Mouse (Mus musculus) cerebellum, adult 11-12 months (tissue): ENCODE measurements around the gene Kcnj14.

ENCODE experiments used
- DNase-seq: peaks from one replicate; pipeline ENCODE4 v3.0.0; 2022

Gene Kcnj14

GRCm38 (mm10) chr7:45794971-45795370 is 29.6 kb downstream of the Kcnj14 start:
- DNase-seq = no peak

DNA sequence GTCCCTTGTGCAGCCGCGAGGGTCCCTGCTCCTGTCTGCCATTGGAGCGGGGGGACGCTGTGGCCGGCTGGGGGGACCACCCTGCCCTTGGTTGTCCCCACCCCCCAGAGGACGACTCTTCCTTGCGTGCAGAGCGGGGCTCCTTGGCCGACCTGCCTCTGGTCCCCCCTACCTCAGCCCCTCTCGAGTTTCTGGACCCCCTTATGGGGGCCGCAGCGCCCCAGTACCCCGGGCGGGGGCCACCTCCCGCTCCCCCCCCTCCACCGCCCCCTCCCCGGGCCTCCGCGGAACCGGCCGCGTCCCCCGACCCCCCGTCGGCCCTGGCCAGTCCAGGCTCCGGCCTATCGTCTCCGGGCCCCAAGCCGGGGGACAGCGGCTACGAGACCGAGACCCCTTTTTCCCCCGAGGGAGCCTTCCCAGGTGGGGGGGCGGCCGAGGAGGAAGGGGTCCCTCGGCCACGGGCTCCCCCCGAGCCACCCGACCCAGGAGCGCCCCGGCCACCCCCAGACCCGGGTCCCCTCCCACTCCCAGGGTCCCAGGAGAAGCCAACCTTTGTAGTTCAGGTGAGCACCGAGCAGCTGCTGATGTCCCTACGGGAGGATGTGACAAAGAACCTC is 30.5 kb downstream of the Kcnj14 start:
- peak; percentile 31 for DNase-seq

DNA sequence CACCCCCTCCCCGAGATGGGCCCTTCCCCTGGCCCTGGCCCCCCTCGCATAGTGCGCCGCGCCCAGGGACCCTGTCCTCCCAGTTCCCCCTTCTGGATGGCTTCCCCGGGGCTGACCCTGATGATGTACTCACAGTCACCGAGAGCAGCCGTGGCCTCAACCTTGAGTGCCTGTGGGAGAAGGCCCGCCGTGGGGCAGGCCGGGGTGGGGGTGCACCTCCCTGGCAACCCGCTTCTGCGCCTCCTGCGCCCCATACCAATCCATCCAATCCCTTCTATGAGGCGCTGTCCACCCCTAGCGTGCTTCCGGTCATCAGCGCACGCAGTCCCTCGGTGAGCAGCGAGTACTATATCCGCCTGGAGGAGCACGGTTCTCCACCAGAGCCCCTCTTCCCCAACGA is 31.3 kb downstream of the Kcnj14 start:
- DNase-seq = no peak

- peak; percentile 16 for DNase-seq
Observed at GRCm38 (mm10) chr7:45791756-45792490, 32.7 kb downstream of the Kcnj14 start.

DNA sequence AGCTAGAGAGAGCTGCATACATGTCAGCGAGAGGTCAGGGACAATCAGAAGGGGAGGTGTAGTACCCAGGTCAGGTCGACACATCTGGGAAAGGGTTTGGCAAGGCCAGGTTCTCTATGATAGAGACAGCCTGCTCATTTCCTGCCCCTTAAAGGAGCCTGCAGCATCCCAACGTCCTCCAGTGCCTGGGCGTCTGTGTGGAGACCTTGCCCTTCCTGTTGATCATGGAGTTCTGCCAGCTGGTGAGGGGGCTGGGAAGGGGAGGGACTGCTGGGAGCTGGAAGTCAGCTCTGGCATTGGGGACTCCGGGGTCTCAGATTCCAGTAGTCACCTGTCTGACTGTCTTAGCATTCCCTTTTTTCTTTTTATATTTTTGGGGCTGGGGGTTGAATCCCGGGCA is 33.9 kb downstream of the Kcnj14 start:
- DNase-seq = peak; percentile 36

DNA sequence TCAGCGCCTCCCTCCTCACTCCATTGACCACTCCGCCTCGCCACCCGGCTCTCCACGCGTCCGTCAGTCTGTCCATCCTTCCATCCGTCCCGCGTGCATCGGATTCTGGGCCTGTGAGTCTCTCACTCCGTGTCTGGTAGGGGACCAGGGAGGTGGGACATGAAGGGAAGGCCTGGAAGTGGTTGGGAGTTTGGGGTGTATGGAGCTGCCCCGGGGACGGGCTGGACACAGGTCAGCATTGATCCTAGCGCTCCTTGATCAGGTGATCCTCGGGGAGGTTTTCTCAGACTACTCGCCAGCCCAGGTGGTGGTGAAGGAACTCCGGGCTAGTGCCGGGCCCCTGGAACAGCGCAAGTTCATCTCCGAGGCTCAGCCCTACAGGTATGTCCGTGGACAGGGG is 36.9 kb downstream of the Kcnj14 start:
- peak; percentile 65 for DNase-seq

DNA sequence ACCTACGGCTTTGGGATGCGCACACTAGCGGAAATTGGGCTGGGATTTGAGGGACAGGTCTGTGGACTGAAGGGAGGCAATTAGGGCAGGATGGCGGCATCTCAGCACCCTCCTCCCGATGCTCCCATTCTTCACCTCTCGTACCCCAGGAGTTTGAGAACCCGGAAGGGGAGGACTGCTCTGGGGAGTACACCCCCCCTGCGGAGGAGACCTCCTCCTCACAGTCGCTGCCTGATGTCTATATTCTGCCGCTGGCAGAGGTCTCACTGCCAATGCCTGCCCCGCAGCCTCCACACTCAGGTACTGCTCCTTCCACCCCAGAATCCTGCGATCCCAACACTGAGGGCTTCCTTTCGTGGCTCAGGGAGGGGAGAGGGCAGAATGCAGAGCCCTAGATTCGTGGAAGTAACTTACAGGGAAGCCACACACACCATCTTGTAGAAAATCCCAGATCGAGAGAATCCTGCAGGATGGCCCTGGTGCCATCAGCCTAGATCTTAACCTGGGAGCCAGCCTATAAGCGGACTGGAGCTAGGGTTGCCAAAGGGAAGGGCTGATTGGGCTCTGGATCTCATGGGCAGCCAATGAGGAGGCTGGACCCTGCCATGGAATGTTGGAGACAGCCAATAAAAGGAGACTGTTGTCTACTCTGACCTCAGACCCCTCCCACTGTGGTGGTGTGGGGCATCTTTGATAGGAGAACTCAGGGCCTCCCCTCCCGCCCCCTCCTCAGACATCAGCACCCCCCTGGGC is 37.7 kb downstream of the Kcnj14 start:
- peak; percentile 84 for DNase-seq

DNA sequence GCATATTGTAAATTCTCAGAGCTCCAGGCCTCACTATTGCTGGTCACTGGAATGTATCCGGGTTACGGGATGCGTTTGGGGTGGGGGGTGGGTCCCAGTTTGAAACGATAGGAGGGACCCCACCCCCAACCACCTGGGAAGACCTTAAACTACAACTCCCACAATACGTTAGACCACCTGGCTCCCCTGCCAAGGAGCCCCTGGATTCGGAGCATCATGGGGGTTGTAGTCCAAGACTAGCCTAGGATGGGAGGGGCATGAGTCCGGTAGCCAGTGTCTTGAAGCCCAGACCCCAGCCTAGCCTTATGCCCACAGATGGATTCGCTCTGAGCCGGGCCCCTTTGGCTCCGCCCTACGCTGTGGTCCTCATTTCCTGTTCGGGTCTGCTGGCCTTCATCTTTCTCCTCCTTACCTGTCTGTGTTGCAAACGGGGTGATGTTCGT is 38.4 kb downstream of the Kcnj14 start:
- peak; percentile 87 for DNase-seq

GRCm38 (mm10) chr7:45785388-45786135 is 39.0 kb downstream of the Kcnj14 start:
- peak; percentile 86 for DNase-seq

- peak; percentile 94 for DNase-seq
Observed at GRCm38 (mm10) chr7:45784524-45785372, 39.8 kb downstream of the Kcnj14 start, which contains the start of gene Sult2b1. Gene Sult2b1, minus strand, starts transcription at chr7:45784669.

DNA sequence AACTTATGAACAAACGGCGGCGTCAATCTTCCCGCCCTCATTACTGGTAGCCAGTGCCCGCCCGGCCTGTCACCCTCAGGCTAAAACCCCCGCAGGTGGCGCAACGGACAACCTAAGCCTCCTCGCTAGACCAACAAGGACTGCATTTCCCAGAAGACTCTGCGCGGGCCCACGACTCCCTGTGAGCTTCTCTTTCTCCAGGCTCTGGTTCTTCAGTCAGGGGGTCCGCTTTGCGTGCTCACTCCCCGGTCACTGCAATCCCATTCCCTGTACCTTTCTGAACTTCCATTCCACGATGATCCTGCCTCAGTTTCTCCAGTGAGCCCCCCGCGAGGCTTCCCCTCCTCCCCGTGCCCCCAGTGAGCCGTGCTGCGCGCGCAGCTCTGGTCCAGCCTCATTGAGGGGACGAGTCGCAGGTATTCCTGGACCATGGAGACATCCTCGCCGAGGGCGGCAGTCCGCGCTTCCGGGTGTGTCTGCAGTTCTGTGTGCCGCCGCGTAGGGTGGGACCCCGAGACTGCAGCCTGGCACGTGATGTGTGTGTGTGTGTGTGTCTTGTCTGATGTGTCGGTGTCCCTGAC is 41.0 kb downstream of the Kcnj14 start, which contains the start of gene Lmtk3:
Gene Lmtk3, plus strand, starts transcription at position 228 of the 581 bp plus-strand sequence.
- peak; percentile 86 for DNase-seq

GRCm38 (mm10) chr7:45782271-45782670 is 42.3 kb downstream of the Kcnj14 start:
- peak; percentile 53 for DNase-seq

GRCm38 (mm10) chr7:45779081-45779641 is 45.4 kb downstream of the Kcnj14 start:
- peak; percentile 11 for DNase-seq

- no peak for DNase-seq
Observed at GRCm38 (mm10) chr7:45775237-45775636, 49.3 kb downstream of the Kcnj14 start.

DNA sequence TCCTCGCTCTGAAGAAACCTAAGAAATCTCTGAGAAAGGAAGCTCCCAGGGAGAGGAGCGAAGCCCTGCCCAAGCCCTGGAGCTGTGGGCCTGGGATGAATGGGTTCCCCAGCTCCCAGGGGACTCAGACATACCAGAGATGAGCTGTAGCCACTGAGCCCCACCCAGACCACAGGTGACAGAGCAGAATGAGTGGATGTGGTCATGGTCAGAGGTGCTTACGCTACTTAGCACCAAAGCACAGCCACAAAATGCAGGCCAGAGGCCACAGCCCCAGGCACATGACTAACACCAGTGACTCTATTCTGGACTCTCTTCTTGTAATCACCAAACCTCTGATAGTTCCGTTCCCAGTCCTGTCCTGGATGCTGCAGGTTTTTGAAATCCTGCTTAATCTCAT is 53.5 kb downstream of the Kcnj14 start:
- no peak for DNase-seq

DNA sequence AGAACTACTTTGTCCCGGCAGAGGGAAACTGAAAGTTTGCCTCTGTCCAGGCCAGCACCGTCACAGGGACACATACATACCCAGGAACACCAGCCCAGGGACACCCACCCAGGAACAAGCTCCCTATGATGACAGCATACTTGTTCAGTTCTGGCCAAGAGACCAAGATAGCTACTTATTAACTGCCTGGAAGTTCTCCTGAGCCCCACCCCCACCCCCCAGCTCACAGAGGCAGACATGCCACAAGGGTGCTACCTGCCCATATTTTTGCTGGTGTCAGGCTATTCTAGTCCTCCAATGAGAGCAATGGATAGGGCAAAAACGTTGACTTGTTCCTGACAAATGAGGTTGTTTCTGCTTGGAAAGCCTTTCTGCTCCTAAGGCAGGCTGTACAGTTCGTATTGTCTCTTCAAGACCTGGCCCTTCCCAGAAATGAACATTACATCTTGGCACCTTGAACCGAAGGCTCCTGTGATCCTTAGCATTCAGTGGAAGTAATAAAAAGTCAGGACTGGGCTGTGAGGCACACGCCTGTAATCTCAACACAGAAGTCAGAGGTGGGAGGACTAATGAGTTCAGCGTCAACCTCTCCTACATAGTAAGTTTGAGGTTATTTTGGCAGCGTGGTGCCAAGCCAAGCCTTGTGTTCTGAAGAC is 54.0 kb downstream of the Kcnj14 start:
- no peak for DNase-seq

DNA sequence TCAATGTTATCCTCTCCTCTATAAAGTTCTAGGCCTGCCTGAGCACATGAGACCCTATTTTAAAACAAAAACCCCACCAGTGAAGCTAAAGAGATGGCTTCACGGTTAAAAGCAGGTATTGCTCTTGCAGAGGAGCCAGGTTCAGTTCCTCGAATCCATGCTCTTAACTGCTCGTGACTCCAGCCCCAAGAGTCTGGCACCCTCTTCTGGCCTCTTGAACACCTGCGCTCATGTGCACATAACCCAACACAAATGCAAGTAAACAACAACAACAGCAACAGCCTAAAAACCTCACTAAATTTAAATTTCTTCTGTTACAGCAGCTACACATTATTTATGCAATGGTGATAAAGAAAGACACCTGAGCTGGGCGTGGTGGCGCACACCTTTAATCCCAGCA is 57.1 kb downstream of the Kcnj14 start:
- DNase-seq = no peak

GRCm38 (mm10) chr7:45766764-45767163 is 57.8 kb downstream of the Kcnj14 start:
- DNase-seq = no peak
